Mouse (Mus musculus) naive thymus-derived CD4-positive, alpha-beta T cell, adult 5 months (primary cell): ENCODE data around the gene Trim59. TPM values are rescaled to one million over a fixed set of nuclear protein-coding genes. Genes with fewer than 3 reads are reported as not detected.

Experiments
- polyA plus RNA-seq: library from polyadenylated mRNA; unstranded; fragments of 100-300 nt; shearing (Covaris generic); gene quantifications from one replicate; pipeline ENCODE4 v1.2.1, GENCODE M21; 2017

The Trim59 gene
- polyA plus RNA-seq, result 89.5 TPM

DNA sequence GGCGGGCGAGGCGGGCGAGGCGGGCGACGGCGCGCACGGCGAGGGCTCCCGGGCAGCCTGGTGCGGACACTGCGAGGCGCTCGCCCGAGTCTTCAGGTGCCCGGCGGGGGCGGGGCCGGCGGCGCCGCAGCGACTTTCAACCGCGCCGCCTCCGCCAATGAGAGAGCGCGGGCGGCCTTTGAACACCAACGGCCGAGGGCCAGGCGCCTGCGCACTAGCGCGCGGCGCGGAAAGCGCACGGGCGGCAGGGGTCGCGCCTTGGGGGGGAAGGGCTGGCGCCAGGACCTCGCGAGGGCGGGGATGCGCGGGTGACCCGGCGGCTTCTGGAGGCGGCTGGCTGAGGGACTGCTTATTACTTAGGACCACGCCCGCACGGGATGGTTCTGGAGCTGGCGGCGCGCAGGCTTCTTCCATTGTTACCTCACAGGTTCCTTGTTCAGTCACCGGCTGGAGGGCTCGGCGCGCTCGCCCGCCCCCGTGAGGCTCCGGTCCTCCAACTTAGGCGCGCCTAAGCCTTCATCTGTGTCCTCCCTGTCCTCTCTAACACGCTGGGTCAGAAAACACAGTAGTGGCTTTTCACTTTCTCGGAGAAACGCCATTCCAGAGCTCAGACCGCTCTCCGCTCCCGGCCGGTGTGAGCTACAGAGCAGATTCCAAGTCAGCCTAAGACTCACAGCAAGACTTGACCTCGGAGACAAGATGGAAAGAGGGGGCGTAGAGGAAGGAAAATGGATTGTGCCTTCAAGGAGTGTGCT is at the start of gene Trim59:
TSS of gene Trim59 (minus strand) at position 111 of the 755 bp plus-strand sequence.

DNA sequence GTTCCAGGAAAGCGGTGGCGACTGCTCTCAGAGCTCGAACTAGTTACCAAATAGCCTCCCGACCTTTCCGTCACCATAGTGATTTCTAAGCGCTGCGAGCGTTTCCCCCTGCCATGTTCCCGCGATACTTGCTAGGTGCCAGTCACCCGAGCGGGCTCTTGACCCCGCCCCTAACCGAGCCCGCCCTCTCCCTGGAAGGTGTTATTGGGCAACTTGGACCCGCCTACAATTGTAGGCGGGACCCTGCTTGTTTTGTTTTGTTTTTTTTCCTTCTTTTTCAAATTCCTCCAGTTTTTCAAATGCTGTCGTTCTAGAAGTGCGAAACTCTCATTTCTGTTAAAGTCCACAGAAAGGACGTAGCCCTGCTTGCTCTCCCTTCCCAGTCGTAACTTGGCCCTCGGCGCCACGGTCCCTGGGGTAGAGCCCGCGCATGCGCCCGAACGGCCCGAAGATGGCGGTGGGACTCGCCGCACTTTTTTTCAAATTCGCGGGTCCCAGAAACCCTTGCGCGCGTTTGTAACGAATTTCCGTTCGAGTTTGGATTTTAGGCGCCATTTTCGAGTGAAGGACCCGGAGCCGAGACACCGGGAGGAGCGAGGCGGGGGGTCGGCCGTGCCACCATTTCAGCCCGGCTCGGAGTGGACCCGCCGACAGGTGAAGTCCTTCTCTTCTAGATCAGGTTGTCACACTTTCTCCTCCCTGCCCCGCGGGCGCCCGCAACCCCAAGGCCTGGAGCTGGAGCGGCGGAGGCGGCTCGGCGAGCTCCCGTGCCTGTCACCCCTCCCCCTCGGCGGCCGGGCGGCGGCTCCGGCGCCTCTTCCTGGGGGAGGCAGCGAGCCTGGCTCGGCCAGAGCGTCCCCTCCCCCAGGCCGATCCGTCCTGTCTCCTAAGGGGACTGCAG is 39.9 kb downstream of the Trim59 start, which contains the start of the genes Ift80 and Smc4:
TSS of gene Ift80 (minus strand) at position 134 of the 901 bp plus-strand sequence.
TSS of gene Smc4 (plus strand) at position 302 of the 901 bp plus-strand sequence.

Other genes with a start within 250 kb of the Trim59 start
- gene 1110032F04Rik, start 175.2 kb downstream of the Trim59 start, polyA plus RNA-seq, result 10.6 TPM
- 57.6 TPM for gene Ift80, start 40.2 kb downstream of the Trim59 start, polyA plus RNA-seq
- gene Smc4, start 40.0 kb downstream of the Trim59 start, polyA plus RNA-seq, result 441 TPM
- 223 TPM for gene Kpna4, start 82.4 kb upstream of the Trim59 start, polyA plus RNA-seq
- gene Arl14, start 177.7 kb upstream of the Trim59 start, polyA plus RNA-seq, result not detected